Mouse (Mus musculus): Measurements from ENCODE around the gene Pmm1. TPM values are rescaled to one million over a fixed set of nuclear protein-coding genes. Genes with fewer than 3 reads are reported as not detected.
A peak's percentile ranks its signal among the peaks of the same experiment; 100 is the strongest.

The Pmm1 gene
- polyA plus RNA-seq, 1 experiment from 2014 or later = 42.0 TPM

GRCm38 (mm10) chr15:81954151-81954583 lies 6.6 kb downstream of the Pmm1 start:
- Histone ChIP-seq H3K36me3 (peaks cover 49% of the 10 kb centered on the region), H3K4me1 (no peaks in the 10 kb centered on the region), H3K27me3 (replicated peaks) (no peaks in the 10 kb centered on the region), H3K9ac (no peak overlapping the region), H3K9me3 (no peaks in the 10 kb centered on the region), H3K4me2 (replicated peaks) (no peak overlapping the region), H3K27ac (no peak overlapping the region), H3K4me3 (no peak overlapping the region)
- 96% methylated on average over 9 of the region's 9 CpGs for WGBS
- no peak for ATAC-seq (ENCODE audit: low FRiP score, low read depth)

- Histone ChIP-seq H3K27ac (no peak overlapping the region), H3K27me3 (replicated peaks) (no peaks in the 10 kb centered on the region), H3K9me3 (no peaks in the 10 kb centered on the region), H3K4me3 (no peak overlapping the region), H3K9ac (no peak overlapping the region), H3K36me3 (peaks cover 58% of the 10 kb centered on the region), H3K4me2 (replicated peaks) (no peak overlapping the region), H3K4me1 (no peaks in the 10 kb centered on the region)
- no peak for ATAC-seq (ENCODE audit: low FRiP score, low read depth)
- WGBS = 87% methylated on average over 4 of the region's 4 CpGs
Measured at GRCm38 (mm10) chr15:81952310-81952709, 8.4 kb downstream of the Pmm1 start.

- Histone ChIP-seq H3K27ac (no peak overlapping the region), H3K27me3 (replicated peaks) (no peaks in the 10 kb centered on the region), H3K4me3 (no peak overlapping the region), H3K36me3 (peaks cover 68% of the 10 kb centered on the region), H3K9me3 (no peaks in the 10 kb centered on the region), H3K9ac (no peak overlapping the region), H3K4me1 (no peaks in the 10 kb centered on the region), H3K4me2 (replicated peaks) (no peak overlapping the region)
- no peak for ATAC-seq (ENCODE audit: low FRiP score, low read depth)
- 92% methylated on average over 9 of the region's 9 CpGs for WGBS
Measured at GRCm38 (mm10) chr15:81951159-81951558, 9.6 kb downstream of the Pmm1 start.

- H3K4me3 ChIP-seq = no peak overlapping the region
- H3K27me3 ChIP-seq (replicated peaks) = no peaks in the 10 kb centered on the region
- WGBS = 88% methylated on average over 5 of the region's 5 CpGs
- no peak overlapping the region for H3K4me2 ChIP-seq (replicated peaks)
- H3K9ac ChIP-seq = no peak overlapping the region
- H3K36me3 ChIP-seq = peaks cover 68% of the 10 kb centered on the region
- H3K27ac ChIP-seq = no peak overlapping the region
- no peak for ATAC-seq (ENCODE audit: low FRiP score, low read depth)
- no peaks in the 10 kb centered on the region for H3K4me1 ChIP-seq
- H3K9me3 ChIP-seq = no peaks in the 10 kb centered on the region
Measured at GRCm38 (mm10) chr15:81950716-81951115, 10.0 kb downstream of the Pmm1 start.

- ATAC-seq (ENCODE audit: low FRiP score, low read depth) = no peak
- 76% methylated on average over 11 of the region's 11 CpGs for WGBS
- Histone ChIP-seq H3K27me3 (replicated peaks) (no peaks in the 10 kb centered on the region), H3K4me2 (replicated peaks) (no peak overlapping the region), H3K9me3 (no peaks in the 10 kb centered on the region), H3K36me3 (peaks cover 58% of the 10 kb centered on the region), H3K4me3 (no peak overlapping the region), H3K9ac (no peak overlapping the region), H3K4me1 (no peaks in the 10 kb centered on the region), H3K27ac (no peak overlapping the region)
Measured at GRCm38 (mm10) chr15:81949476-81950131, 11.1 kb downstream of the Pmm1 start.

- WGBS = 88% methylated on average over 10 of the region's 10 CpGs
- Histone ChIP-seq H3K36me3 (peaks cover 53% of the 10 kb centered on the region), H3K4me2 (replicated peaks) (no peak overlapping the region), H3K9ac (no peak overlapping the region), H3K4me3 (no peak overlapping the region), H3K27ac (no peak overlapping the region), H3K9me3 (no peaks in the 10 kb centered on the region), H3K27me3 (replicated peaks) (no peaks in the 10 kb centered on the region), H3K4me1 (no peaks in the 10 kb centered on the region)
- ATAC-seq (ENCODE audit: low FRiP score, low read depth) = no peak
Measured at GRCm38 (mm10) chr15:81949076-81949475, 11.7 kb downstream of the Pmm1 start.

GRCm38 (mm10) chr15:81943176-81943749 lies 17.5 kb downstream of the Pmm1 start:
- no peaks in the 10 kb centered on the region for H3K9me3 ChIP-seq
- peak overlapping the region; percentile 34 for H3K4me2 ChIP-seq (replicated peaks)
- H3K36me3 ChIP-seq = peaks cover 13% of the 10 kb centered on the region
- H3K4me1 ChIP-seq = peaks cover 22% of the 10 kb centered on the region
- no peaks in the 10 kb centered on the region for H3K27me3 ChIP-seq (replicated peaks)
- no peak overlapping the region for H3K4me3 ChIP-seq
- H3K9ac ChIP-seq = peak overlapping the region; percentile 26; the same call in 1 of the 2 replicates
- 7% methylated on average over 9 of the region's 9 CpGs for WGBS
- peak overlapping the region; percentile 20; the same call in 1 of the 2 replicates for H3K27ac ChIP-seq
- ATAC-seq (ENCODE audit: low FRiP score, low read depth) = peak; percentile 71

GRCm38 (mm10) chr15:81941010-81941409 lies 19.7 kb downstream of the Pmm1 start:
- WGBS = 99% methylated on average over 2 of the region's 2 CpGs
- H3K9me3 ChIP-seq = no peaks in the 10 kb centered on the region
- no peak overlapping the region for H3K27ac ChIP-seq
- no peaks in the 10 kb centered on the region for H3K27me3 ChIP-seq (replicated peaks)
- peaks cover 43% of the 10 kb centered on the region for H3K4me1 ChIP-seq
- H3K4me2 ChIP-seq (replicated peaks) = no peak overlapping the region
- H3K36me3 ChIP-seq = no peaks in the 10 kb centered on the region
- no peak overlapping the region for H3K4me3 ChIP-seq
- no peak for ATAC-seq (ENCODE audit: low FRiP score, low read depth)
- no peak overlapping the region for H3K9ac ChIP-seq

- ATAC-seq (ENCODE audit: low FRiP score, low read depth) = no peak
- WGBS = 89% methylated on average over 5 of the region's 5 CpGs
- H3K9ac ChIP-seq = no peak overlapping the region
- no peaks in the 10 kb centered on the region for H3K36me3 ChIP-seq
- H3K4me1 ChIP-seq = peaks cover 44% of the 10 kb centered on the region
- H3K27me3 ChIP-seq (replicated peaks) = no peaks in the 10 kb centered on the region
- H3K4me3 ChIP-seq = no peak overlapping the region
- H3K9me3 ChIP-seq = no peaks in the 10 kb centered on the region
- H3K27ac ChIP-seq = no peak overlapping the region
- no peak overlapping the region for H3K4me2 ChIP-seq (replicated peaks)
Measured at GRCm38 (mm10) chr15:81940219-81940618, 20.5 kb downstream of the Pmm1 start.

- Histone ChIP-seq H3K27me3 (replicated peaks) (no peaks in the 10 kb centered on the region), H3K27ac (no peak overlapping the region), H3K4me2 (replicated peaks) (no peak overlapping the region), H3K36me3 (no peaks in the 10 kb centered on the region), H3K9ac (no peak overlapping the region), H3K4me3 (no peak overlapping the region), H3K4me1 (peaks cover 44% of the 10 kb centered on the region), H3K9me3 (no peaks in the 10 kb centered on the region)
- ATAC-seq (ENCODE audit: low FRiP score, low read depth) = no peak
- 92% methylated on average over 4 of the region's 4 CpGs for WGBS
Measured at GRCm38 (mm10) chr15:81939774-81940173, 21.0 kb downstream of the Pmm1 start.

GRCm38 (mm10) chr15:81939157-81939715 lies 21.5 kb downstream of the Pmm1 start:
- no peak for ATAC-seq (ENCODE audit: low FRiP score, low read depth)

GRCm38 (mm10) chr15:81938246-81938645 lies 22.5 kb downstream of the Pmm1 start:
- 0 out of 2 replicates have a peak overlapping the region, but pooled peaks have one; percentile 34 for H3K27ac ChIP-seq
- H3K27me3 ChIP-seq (replicated peaks) = no peaks in the 10 kb centered on the region
- peak overlapping the region; percentile 49; the same call in 1 of the 2 replicates for H3K4me3 ChIP-seq
- peak overlapping the region; percentile 63; the same call in 1 of the 2 replicates for H3K9ac ChIP-seq
- no peaks in the 10 kb centered on the region for H3K36me3 ChIP-seq
- ATAC-seq (ENCODE audit: low FRiP score, low read depth) = no peak
- H3K4me1 ChIP-seq = peaks cover 42% of the 10 kb centered on the region
- H3K4me2 ChIP-seq (replicated peaks) = peak overlapping the region; percentile 67
- 29% methylated on average over 2 of the region's 2 CpGs for WGBS
- no peaks in the 10 kb centered on the region for H3K9me3 ChIP-seq

More at GRCm38 (mm10) chr15:81939157-81939715, 21.5 kb downstream of the Pmm1 start:
- 89% methylated on average over 10 of the region's 10 CpGs for WGBS
- Histone ChIP-seq H3K27me3 (replicated peaks) (no peaks in the 10 kb centered on the region), H3K27ac (no peak overlapping the region), H3K4me2 (replicated peaks) (no peak overlapping the region), H3K9ac (no peak overlapping the region), H3K9me3 (no peaks in the 10 kb centered on the region), H3K36me3 (no peaks in the 10 kb centered on the region), H3K4me1 (peaks cover 44% of the 10 kb centered on the region), H3K4me3 (no peak overlapping the region)
